In genomic region chr3:79106360-79106759, GRCm38 (mm10) we compare ENCODE assay signal across 22 mouse cellular contexts.
DNase-seq lines count a peak whose midpoint lies in the region; ATAC-seq and TF ChIP-seq lines count a peak whose summit lies in the region.
"Had no signal": no experiment of that assay in that cellular context is flagged by ENCODE, and none has a peak within 500 bp of the region (broad histone marks: within the 10 kb centered on the region; RNA-seq: fewer than 3 reads in every experiment).

No protein-coding gene starts in this region.

- no peaks in the 10 kb centered on the region for H3K4me1 ChIP-seq in ES-E14 (ENCODE audit: control insufficient read depth in 2 of 2, insufficient read depth in 2 of 2, low read length in 2 of 2, poor library complexity in 1 of 2)
- H3K4me1 ChIP-seq in midbrain, postnatal 0 days (ENCODE audit: insufficient read depth, low read length) = no peaks in the 10 kb centered on the region
- H3K4me1 ChIP-seq: embryonic facial prominence, embryonic 12.5 days; forebrain, embryonic 13.5 days; hindbrain, embryonic 13.5 days; liver, embryonic 15.5 days; midbrain, embryonic 12.5 days; neural tube, embryonic 13.5 days had no signal

- ATAC-seq in midbrain, postnatal 0 days (ENCODE audit: low FRiP score) = no peak
- ATAC-seq: activated CD4-positive, CD25-positive, alpha-beta regulatory T cell, adult 4 months; forebrain, embryonic 13.5 days had no signal

- intact Hi-C loops in gastrocnemius, adult 2 months (cut with DNase I) = no loop called here

- no peak overlapping the region for H3K4me3 ChIP-seq in gastrocnemius, adult 2 months
- H3K4me3 ChIP-seq in ES-E14 (ENCODE audit: insufficient read depth in 1 of 2, low read depth in 1 of 2, low read length in 2 of 2, poor library complexity in 1 of 2, severe bottlenecking in 1 of 2) = no peak overlapping the region
- no peak overlapping the region for H3K4me3 ChIP-seq in midbrain, postnatal 0 days (ENCODE audit: low read depth, low read length)
- H3K4me3 ChIP-seq: embryonic facial prominence, embryonic 12.5 days; erythroblast, embryonic 14.5 days; forebrain, embryonic 13.5 days; hindbrain, embryonic 13.5 days; liver, embryonic 15.5 days; midbrain, embryonic 12.5 days; neural tube, embryonic 13.5 days had no signal

- DNase-seq in gastrocnemius, adult 2 months = no peak
- DNase-seq in gastrocnemius, postnatal 10 days = no peak
- DNase-seq in 3T3-L1 (ENCODE audit: low read depth, low spot score) (peak; percentile 33), ES-E14 (ENCODE audit: low read depth, low spot score) (peak; percentile 9)
- DNase-seq in induced T-regulatory cell, adult 2 months (ENCODE audit: low read depth) = peak; percentile 40
- DNase-seq in testis, postnatal 10 days (ENCODE audit: low spot score) = no peak
- no peak for DNase-seq in midbrain, postnatal 0 days (ENCODE audit: low spot score)
- DNase-seq: adrenal gland, postnatal 14 days; cerebellum, adult 9-11 months; heart, postnatal 10 days; lung, postnatal 10 days; spleen, adult 18-20 months; thymus, adult 2 months had no signal

- WGBS in midbrain, postnatal 0 days = 88% methylated on average over 2 of the region's 2 CpGs

- no peak overlapping the region for H3K9ac ChIP-seq in ES-E14 (ENCODE audit: insufficient read depth, low read depth, low read length, poor library complexity, severe bottlenecking)
- H3K9ac ChIP-seq in midbrain, postnatal 0 days (replicated peaks; ENCODE audit: low read length, poor library complexity, severe bottlenecking) = no peak overlapping the region
- H3K9ac ChIP-seq: embryonic facial prominence, embryonic 12.5 days; forebrain, embryonic 13.5 days; hindbrain, embryonic 13.5 days; liver, embryonic 15.5 days; midbrain, embryonic 12.5 days; neural tube, embryonic 13.5 days had no signal

- no peaks in the 10 kb centered on the region for H3K9me3 ChIP-seq in ES-E14 (ENCODE audit: control insufficient read depth, insufficient read depth, low read depth, low read length)
- no peaks in the 10 kb centered on the region for H3K9me3 ChIP-seq in midbrain, postnatal 0 days (ENCODE audit: low read length)
- H3K9me3 ChIP-seq: embryonic facial prominence, embryonic 12.5 days; forebrain, embryonic 13.5 days; hindbrain, embryonic 13.5 days; liver, embryonic 15.5 days; midbrain, embryonic 12.5 days had no signal

- no peak overlapping the region for H3K27ac ChIP-seq in gastrocnemius, adult 2 months
- no peak overlapping the region for H3K27ac ChIP-seq in ES-E14 (ENCODE audit: insufficient read depth, low read depth, low read length, poor library complexity, severe bottlenecking)
- no peak overlapping the region for H3K27ac ChIP-seq in midbrain, postnatal 0 days (ENCODE audit: low read depth, low read length)
- H3K27ac ChIP-seq: embryonic facial prominence, embryonic 12.5 days; forebrain, embryonic 13.5 days; hindbrain, embryonic 13.5 days; liver, embryonic 15.5 days; midbrain, embryonic 12.5 days; neural tube, embryonic 13.5 days had no signal

- no peaks in the 10 kb centered on the region for H3K27me3 ChIP-seq in midbrain, postnatal 0 days (ENCODE audit: insufficient read depth, low read length)
- H3K27me3 ChIP-seq: embryonic facial prominence, embryonic 12.5 days; forebrain, embryonic 13.5 days; hindbrain, embryonic 13.5 days; liver, embryonic 15.5 days; midbrain, embryonic 12.5 days; neural tube, embryonic 13.5 days had no signal

- in situ Hi-C loops in ES-E14 (cut with MboI; ENCODE audit: low sequenced_read_pairs in 2 of 2, unreplicated experiment in 2 of 2) = no loop called here

- peaks cover 3% of the 10 kb centered on the region for H3K36me3 ChIP-seq in ES-E14 (ENCODE audit: control insufficient read depth, insufficient read depth, low read length, poor library complexity, severe bottlenecking)
- peaks cover 6% of the 10 kb centered on the region; the same call in 1 of the 2 replicates for H3K36me3 ChIP-seq in midbrain, postnatal 0 days (ENCODE audit: insufficient read depth, low read length)
- H3K36me3 ChIP-seq: liver, embryonic 15.5 days had no signal

- peak; percentile 40 for TF ChIP-seq CTCF in gastrocnemius, adult 2 months (IDR thresholded peaks at IDR 0.05)
- TF ChIP-seq CTCF in midbrain, postnatal 0 days (IDR thresholded peaks at IDR 0.05) = no peak

- no peak overlapping the region for H3K4me2 ChIP-seq in midbrain, postnatal 0 days (ENCODE audit: low read depth, low read length, poor library complexity, severe bottlenecking)
- H3K4me2 ChIP-seq: embryonic facial prominence, embryonic 12.5 days; forebrain, embryonic 13.5 days; heart, embryonic 11.5 days; hindbrain, embryonic 13.5 days; liver, embryonic 15.5 days; midbrain, embryonic 12.5 days; neural tube, embryonic 13.5 days had no signal

TF ChIP-seq in ES-E14, 5 proteins besides CTCF, POLR2A, EP300 and RAD21:
- no peak for TF ChIP-seq CHD2 (IDR thresholded peaks at IDR 0.05; ENCODE audit: low read depth, low read length)
- no peak for TF ChIP-seq MAFK (IDR thresholded peaks at IDR 0.05; ENCODE audit: insufficient read depth, low read depth, low read length)
- no peak for TF ChIP-seq ZNF384 (IDR thresholded peaks at IDR 0.05; ENCODE audit: low read depth, low read length)
- TF ChIP-seq ZC3H11A (IDR thresholded peaks at IDR 0.05; ENCODE audit: borderline replicate concordance, low read depth, low read length) = peak; percentile 42; the same call in 1 of the 2 replicates
- TF ChIP-seq HCFC1 (IDR thresholded peaks at IDR 0.05; ENCODE audit: borderline replicate concordance, insufficient read depth, low read length) = no peak

Comparison
In these comparisons a context has a peak if more than half of its experiments do, and no peak if none do; other contexts are left out.
1. DNase-seq: peak in 3T3-L1 (single experiment), ES-E14 (single experiment) and induced T-regulatory cell, adult 2 months (single experiment); none in gastrocnemius, adult 2 months (single experiment), gastrocnemius, postnatal 10 days (single experiment), testis, postnatal 10 days (single experiment) and midbrain, postnatal 0 days (single experiment).